Mouse (Mus musculus) neural tube, embryonic 14.5 days (tissue): ENCODE results near the gene Hspa1l. TPM values are rescaled to one million over a fixed set of nuclear protein-coding genes. Genes with fewer than 3 reads are reported as not detected.

ENCODE experiments used
- ATAC-seq: fragments of 200-750 bp; cut with Nextera tagmentation; 2 replicates; pipeline ENCODE4 v1.8.0; 2017; ENCODE audit warnings: low read depth, mild to moderate bottlenecking, moderate TSS enrichment, moderate library complexity
- H3K27ac ChIP-seq: fragments of 300-500 bp; sonication (generic); 2 replicates; pipeline ENCODE4 v1.5.1; 2014; ENCODE audit warnings: low read depth, mild to moderate bottlenecking, control low read depth, low read length, moderate library complexity, mixed read lengths
- H3K27me3 ChIP-seq: fragments of 300-500 bp; sonication (generic); 2 replicates; pipeline ENCODE4 v1.6.1; 2014; ENCODE audit warnings: low read length; ENCODE audit not compliant: control insufficient read depth, insufficient read depth
- H3K36me3 ChIP-seq: fragments of 300-500 bp; sonication (generic); 2 replicates; pipeline ENCODE4 v1.6.1; 2014; ENCODE audit warnings: low read length, mixed read lengths; ENCODE audit not compliant: control insufficient read depth, insufficient read depth
- H3K4me1 ChIP-seq: fragments of 300-500 bp; sonication (generic); 2 replicates; pipeline ENCODE4 v1.6.1; 2014; ENCODE audit warnings: low read length; ENCODE audit not compliant: control insufficient read depth, insufficient read depth
- H3K4me2 ChIP-seq: fragments of 300-500 bp; sonication (generic); 2 replicates; pipeline ENCODE4 v1.6.1; 2014; ENCODE audit warnings: mild to moderate bottlenecking, low read depth, low read length, control low read depth
- H3K4me3 ChIP-seq: fragments of 300-500 bp; sonication (generic); 2 replicates; pipeline ENCODE4 v1.5.1; 2014; ENCODE audit warnings: low read depth, low read length, control low read depth, mixed read lengths
- H3K9ac ChIP-seq: fragments of 300-500 bp; sonication (generic); replicated peaks from 2 replicates; pipeline ENCODE4 v1.6.1; 2014; ENCODE audit warnings: low read depth, mild to moderate bottlenecking, control low read depth, low read length, mixed read lengths
- H3K9me3 ChIP-seq: fragments of 300-500 bp; sonication (generic); 2 replicates; pipeline ENCODE4 v1.6.1; 2016; ENCODE audit warnings: low read length; ENCODE audit not compliant: control insufficient read depth
- WGBS: fragments of 180-500 bp; shearing (Covaris S2); extraction: QIAGEN DNeasy Blood & Tissue Kit; methylation state at CpG from one replicate; pipeline ENCODE4 v1.1.7; 2014; 5-methylcytosine and 5-hydroxymethylcytosine counted together
- polyA plus RNA-seq: library from polyadenylated mRNA; unstranded; fragments of >200 nt; fragmentation: Nextera tagmentation; extraction: Ambion mirVana; gene quantifications from 2 replicates; pipeline ENCODE4 v1.2.1, GENCODE M21; 2014

Hspa1l gene
- polyA plus RNA-seq, 1 experiment from 2014 or later = 1.6 TPM

- H3K27me3 ChIP-seq = no peaks in the 10 kb centered on the region
- no peak overlapping the region for H3K9ac ChIP-seq
- H3K4me2 ChIP-seq = no peak overlapping the region
- no peak overlapping the region for H3K27ac ChIP-seq
- no peak for ATAC-seq
- no peaks in the 10 kb centered on the region for H3K9me3 ChIP-seq
- H3K36me3 ChIP-seq = peaks cover 8% of the 10 kb centered on the region; the same call in 1 of the 2 replicates
- 0 out of 2 replicates have a peak, but pooled peaks cover 5% of the 10 kb centered on the region for H3K4me1 ChIP-seq
- 73% methylated on average over 23 of the region's 24 CpGs for WGBS
- H3K4me3 ChIP-seq = no peak overlapping the region
Observed at GRCm38 (mm10) chr17:34934031-34934430, 38.5 kb upstream of the Hspa1l start.

- no peak overlapping the region for H3K9ac ChIP-seq
- H3K4me1 ChIP-seq = 0 out of 2 replicates have a peak, but pooled peaks cover 5% of the 10 kb centered on the region
- no peak for ATAC-seq
- no peak overlapping the region for H3K4me3 ChIP-seq
- peaks cover 8% of the 10 kb centered on the region; the same call in 1 of the 2 replicates for H3K36me3 ChIP-seq
- no peaks in the 10 kb centered on the region for H3K9me3 ChIP-seq
- no peak overlapping the region for H3K4me2 ChIP-seq
- H3K27me3 ChIP-seq = no peaks in the 10 kb centered on the region
- H3K27ac ChIP-seq = no peak overlapping the region
- 57% methylated on average over 8 of the region's 8 CpGs for WGBS
Observed at GRCm38 (mm10) chr17:34934830-34935229, 37.7 kb upstream of the Hspa1l start.

- 85% methylated on average over 6 of the region's 6 CpGs for WGBS
Observed at GRCm38 (mm10) chr17:34937960-34938505, 34.5 kb upstream of the Hspa1l start.

GRCm38 (mm10) chr17:34941344-34942041, 31.0 kb upstream of the Hspa1l start:
- Histone ChIP-seq H3K4me2 (peak overlapping the region; percentile 12; the same call in 1 of the 2 replicates), H3K4me3 (peak overlapping the region; percentile 15; the same call in 1 of the 2 replicates), H3K27ac (no peak overlapping the region), H3K4me1 (no peaks in the 10 kb centered on the region), H3K36me3 (no peaks in the 10 kb centered on the region), H3K27me3 (no peaks in the 10 kb centered on the region), H3K9ac (0 out of 2 replicates have a peak overlapping the region, but pooled peaks have one; percentile 7), H3K9me3 (no peaks in the 10 kb centered on the region)
- WGBS = 8% methylated on average over 15 of the region's 15 CpGs
- 0 out of 2 replicates have a peak, but pooled peaks have one; percentile 2 for ATAC-seq

More at GRCm38 (mm10) chr17:34937960-34938505, 34.5 kb upstream of the Hspa1l start:
- Histone ChIP-seq H3K4me2 (no peak overlapping the region), H3K27ac (no peak overlapping the region), H3K36me3 (peaks cover 8% of the 10 kb centered on the region; the same call in 1 of the 2 replicates), H3K9me3 (no peaks in the 10 kb centered on the region), H3K4me1 (no peaks in the 10 kb centered on the region), H3K9ac (no peak overlapping the region), H3K27me3 (no peaks in the 10 kb centered on the region), H3K4me3 (no peak overlapping the region)
- ATAC-seq = no peak

- Histone ChIP-seq H3K27me3 (no peaks in the 10 kb centered on the region), H3K4me1 (no peaks in the 10 kb centered on the region), H3K27ac (no peak overlapping the region), H3K4me2 (no peak overlapping the region), H3K9ac (no peak overlapping the region), H3K36me3 (no peaks in the 10 kb centered on the region), H3K9me3 (no peaks in the 10 kb centered on the region), H3K4me3 (no peak overlapping the region)
- ATAC-seq = no peak
- WGBS = 69% methylated on average over 4 of the region's 4 CpGs
Observed at GRCm38 (mm10) chr17:34943128-34943815, 29.2 kb upstream of the Hspa1l start.

- H3K9ac ChIP-seq = no peak overlapping the region
- no peaks in the 10 kb centered on the region for H3K36me3 ChIP-seq
- H3K4me2 ChIP-seq = no peak overlapping the region
- no peaks in the 10 kb centered on the region for H3K4me1 ChIP-seq
- H3K27ac ChIP-seq = no peak overlapping the region
- ATAC-seq = no peak
- no peak overlapping the region for H3K4me3 ChIP-seq
- H3K27me3 ChIP-seq = no peaks in the 10 kb centered on the region
- H3K9me3 ChIP-seq = no peaks in the 10 kb centered on the region
Observed at GRCm38 (mm10) chr17:34944362-34944761, 28.1 kb upstream of the Hspa1l start.

- 92% methylated on average over 5 of the region's 5 CpGs for WGBS
- H3K9ac ChIP-seq = no peak overlapping the region
- no peak overlapping the region for H3K4me3 ChIP-seq
- peaks cover 11% of the 10 kb centered on the region; the same call in 1 of the 2 replicates for H3K4me1 ChIP-seq
- ATAC-seq = no peak
- H3K36me3 ChIP-seq = peaks cover 10% of the 10 kb centered on the region; the same call in 1 of the 2 replicates
- H3K9me3 ChIP-seq = no peaks in the 10 kb centered on the region
- H3K27me3 ChIP-seq = no peaks in the 10 kb centered on the region
- no peak overlapping the region for H3K4me2 ChIP-seq
- no peak overlapping the region for H3K27ac ChIP-seq
Observed at GRCm38 (mm10) chr17:34946486-34947140, 25.9 kb upstream of the Hspa1l start.

- Histone ChIP-seq H3K27me3 (no peaks in the 10 kb centered on the region), H3K4me3 (no peak overlapping the region), H3K4me1 (peaks cover 11% of the 10 kb centered on the region; the same call in 1 of the 2 replicates), H3K36me3 (peaks cover 10% of the 10 kb centered on the region; the same call in 1 of the 2 replicates), H3K9ac (no peak overlapping the region), H3K4me2 (no peak overlapping the region), H3K27ac (no peak overlapping the region), H3K9me3 (no peaks in the 10 kb centered on the region)
- 23% methylated on average over 8 of the region's 8 CpGs for WGBS
- ATAC-seq = no peak
Observed at GRCm38 (mm10) chr17:34947606-34948005, 24.9 kb upstream of the Hspa1l start.
